Mouse (Mus musculus): ENCODE measurements at regions not wholly inside any gene's neighbourhood (a gene's known extent, or its start where the extent isn't known, plus 50 kb on each side); places are given as distances from the start of the nearest gene placed in this dataset.

- WGBS, result 8% methylated on average over 24 of the region's 24 CpGs
- H3K9me3 ChIP-seq (ENCODE audit: control insufficient read depth, low read length), result no peaks in the 10 kb centered on the region
- peaks cover 33% of the 10 kb centered on the region for H3K4me1 ChIP-seq (ENCODE audit: control insufficient read depth, insufficient read depth, low read length)
- H3K4me2 ChIP-seq, result peak overlapping the region; percentile 36
- ATAC-seq (ENCODE audit: low FRiP score) (peak; percentile 34; the same call in 1 of the 2 replicates), DNase-seq (ENCODE audit: low spot score, missing footprints) (peak; percentile 88)
- peaks cover 2% of the 10 kb centered on the region; the same call in 1 of the 2 replicates for H3K27me3 ChIP-seq (ENCODE audit: control insufficient read depth, insufficient read depth, low read length)
- H3K4me3 ChIP-seq (ENCODE audit: low read depth, low read length), result no peak overlapping the region
- no peak overlapping the region for H3K27ac ChIP-seq (ENCODE audit: low read depth, low read length)
- H3K36me3 ChIP-seq (ENCODE audit: control insufficient read depth, insufficient read depth, low read length), result no peaks in the 10 kb centered on the region
- no peak overlapping the region for H3K9ac ChIP-seq (ENCODE audit: low read length)
These were observed 464.6 kb downstream of the Vrk1 start for GRCm38 (mm10) chr12:106474501-106475165.

GRCm38 (mm10) chr12:106475486-106476050 lies 465.5 kb downstream of the Vrk1 start:
- H3K4me3 ChIP-seq (ENCODE audit: low read depth, low read length), result no peak overlapping the region
- H3K9me3 ChIP-seq (ENCODE audit: control insufficient read depth, low read length), result no peaks in the 10 kb centered on the region
- 69% methylated on average over 8 of the region's 8 CpGs for WGBS
- H3K9ac ChIP-seq (ENCODE audit: low read length), result no peak overlapping the region
- H3K4me2 ChIP-seq, result no peak overlapping the region
- peaks cover 2% of the 10 kb centered on the region for H3K27me3 ChIP-seq (ENCODE audit: control insufficient read depth, insufficient read depth, low read length)
- H3K36me3 ChIP-seq (ENCODE audit: control insufficient read depth, insufficient read depth, low read length), result no peaks in the 10 kb centered on the region
- DNase-seq (ENCODE audit: low spot score, missing footprints), result peak; percentile 81
- no peak overlapping the region for H3K27ac ChIP-seq (ENCODE audit: low read depth, low read length)
- ATAC-seq (ENCODE audit: low FRiP score), result no peak
- H3K4me1 ChIP-seq (ENCODE audit: control insufficient read depth, insufficient read depth, low read length), result peaks cover 43% of the 10 kb centered on the region

- H3K4me1 ChIP-seq (ENCODE audit: control insufficient read depth, insufficient read depth, low read length), result peaks cover 51% of the 10 kb centered on the region
- 14% methylated on average over 8 of the region's 8 CpGs for WGBS
- peaks cover 10% of the 10 kb centered on the region for H3K27me3 ChIP-seq (ENCODE audit: control insufficient read depth, insufficient read depth, low read length)
- H3K27ac ChIP-seq (ENCODE audit: low read depth, low read length), result no peak overlapping the region
- no peak overlapping the region for H3K4me3 ChIP-seq (ENCODE audit: low read depth, low read length)
- ATAC-seq (ENCODE audit: low FRiP score), result no peak
- H3K9me3 ChIP-seq (ENCODE audit: control insufficient read depth, low read length), result no peaks in the 10 kb centered on the region
- DNase-seq (ENCODE audit: low spot score, missing footprints), result peak; percentile 91
- no peaks in the 10 kb centered on the region for H3K36me3 ChIP-seq (ENCODE audit: control insufficient read depth, insufficient read depth, low read length)
- no peak overlapping the region for H3K9ac ChIP-seq (ENCODE audit: low read length)
- H3K4me2 ChIP-seq, result no peak overlapping the region
These were observed 467.1 kb downstream of the Vrk1 start for GRCm38 (mm10) chr12:106477040-106477665.

- Histone ChIP-seq H3K4me2 (peak overlapping the region; percentile 57), H3K9me3 (ENCODE audit: control insufficient read depth, low read length) (no peaks in the 10 kb centered on the region), H3K36me3 (ENCODE audit: control insufficient read depth, insufficient read depth, low read length) (no peaks in the 10 kb centered on the region), H3K4me3 (ENCODE audit: low read depth, low read length) (no peak overlapping the region), H3K4me1 (ENCODE audit: control insufficient read depth, insufficient read depth, low read length) (peaks cover 55% of the 10 kb centered on the region), H3K27ac (ENCODE audit: low read depth, low read length) (no peak overlapping the region), H3K27me3 (ENCODE audit: control insufficient read depth, insufficient read depth, low read length) (peaks cover 10% of the 10 kb centered on the region), H3K9ac (ENCODE audit: low read length) (no peak overlapping the region)
- WGBS, result 9% methylated on average over 4 of the region's 4 CpGs
- no peak for ATAC-seq (ENCODE audit: low FRiP score)
- peak; percentile 92 for DNase-seq (ENCODE audit: low spot score, missing footprints)
These were observed 467.7 kb downstream of the Vrk1 start for GRCm38 (mm10) chr12:106477731-106478130.

- H3K4me1 ChIP-seq (ENCODE audit: control insufficient read depth, insufficient read depth, low read length), result peaks cover 58% of the 10 kb centered on the region
- peak overlapping the region; percentile 24 for H3K4me3 ChIP-seq (ENCODE audit: low read depth, low read length)
- H3K9ac ChIP-seq (ENCODE audit: low read length), result peak overlapping the region; percentile 48; the same call in 1 of the 2 replicates
- DNase-seq (ENCODE audit: low spot score, missing footprints), result peak; percentile 94
- no peaks in the 10 kb centered on the region for H3K36me3 ChIP-seq (ENCODE audit: control insufficient read depth, insufficient read depth, low read length)
- WGBS, result under 1% methylated on average over 18 of the region's 18 CpGs
- ATAC-seq (ENCODE audit: low FRiP score), result no peak
- H3K27me3 ChIP-seq (ENCODE audit: control insufficient read depth, insufficient read depth, low read length), result peaks cover 10% of the 10 kb centered on the region
- no peaks in the 10 kb centered on the region for H3K9me3 ChIP-seq (ENCODE audit: control insufficient read depth, low read length)
- H3K27ac ChIP-seq (ENCODE audit: low read depth, low read length), result no peak overlapping the region
- H3K4me2 ChIP-seq, result peak overlapping the region; percentile 57
These were observed 468.4 kb downstream of the Vrk1 start for GRCm38 (mm10) chr12:106478381-106478781.

GRCm38 (mm10) chr12:106479067-106479877 lies 469.2 kb downstream of the Vrk1 start:
- Histone ChIP-seq H3K27me3 (ENCODE audit: control insufficient read depth, insufficient read depth, low read length) (peaks cover 10% of the 10 kb centered on the region), H3K36me3 (ENCODE audit: control insufficient read depth, insufficient read depth, low read length) (no peaks in the 10 kb centered on the region), H3K4me3 (ENCODE audit: low read depth, low read length) (peak overlapping the region; percentile 26), H3K27ac (ENCODE audit: low read depth, low read length) (no peak overlapping the region), H3K9ac (ENCODE audit: low read length) (no peak overlapping the region), H3K4me2 (peak overlapping the region; percentile 57), H3K9me3 (ENCODE audit: control insufficient read depth, low read length) (no peaks in the 10 kb centered on the region), H3K4me1 (ENCODE audit: control insufficient read depth, insufficient read depth, low read length) (peaks cover 58% of the 10 kb centered on the region)
- DNase-seq (ENCODE audit: low spot score, missing footprints), result peak; percentile 95
- ATAC-seq (ENCODE audit: low FRiP score), result peak; percentile 33; the same call in 1 of the 2 replicates
- under 1% methylated on average over 24 of the region's 24 CpGs for WGBS

- WGBS, result 3% methylated on average over 6 of the region's 6 CpGs
- Histone ChIP-seq H3K36me3 (ENCODE audit: control insufficient read depth, insufficient read depth, low read length) (no peaks in the 10 kb centered on the region), H3K4me1 (ENCODE audit: control insufficient read depth, insufficient read depth, low read length) (peaks cover 52% of the 10 kb centered on the region), H3K4me3 (ENCODE audit: low read depth, low read length) (peak overlapping the region; percentile 26; the same call in 1 of the 2 replicates), H3K4me2 (peak overlapping the region; percentile 57), H3K9me3 (ENCODE audit: control insufficient read depth, low read length) (no peaks in the 10 kb centered on the region), H3K27me3 (ENCODE audit: control insufficient read depth, insufficient read depth, low read length) (peaks cover 10% of the 10 kb centered on the region), H3K27ac (ENCODE audit: low read depth, low read length) (no peak overlapping the region; the same call in 1 of the 2 replicates), H3K9ac (ENCODE audit: low read length) (no peak overlapping the region)
- ATAC-seq (ENCODE audit: low FRiP score) (peak; percentile 36; the same call in 1 of the 2 replicates), DNase-seq (ENCODE audit: low spot score, missing footprints) (no peak)
These were observed 469.8 kb downstream of the Vrk1 start for GRCm38 (mm10) chr12:106479878-106480194.

GRCm38 (mm10) chr12:106480281-106481060 lies 470.4 kb downstream of the Vrk1 start:
- Histone ChIP-seq H3K36me3 (ENCODE audit: control insufficient read depth, insufficient read depth, low read length) (no peaks in the 10 kb centered on the region), H3K9me3 (ENCODE audit: control insufficient read depth, low read length) (no peaks in the 10 kb centered on the region), H3K9ac (ENCODE audit: low read length) (0 out of 2 replicates have a peak overlapping the region, but pooled peaks have one; percentile 9), H3K27ac (ENCODE audit: low read depth, low read length) (no peak overlapping the region; the same call in 1 of the 2 replicates), H3K4me3 (ENCODE audit: low read depth, low read length) (no peak overlapping the region), H3K4me2 (peak overlapping the region; percentile 57; the same call in 1 of the 2 replicates), H3K4me1 (ENCODE audit: control insufficient read depth, insufficient read depth, low read length) (peaks cover 51% of the 10 kb centered on the region), H3K27me3 (ENCODE audit: control insufficient read depth, insufficient read depth, low read length) (peaks cover 10% of the 10 kb centered on the region)
- 0 out of 2 replicates have a peak, but pooled peaks have one; percentile 43 for ATAC-seq (ENCODE audit: low FRiP score)
- WGBS, result 12% methylated on average over 12 of the region's 12 CpGs
- peak; percentile 92 for DNase-seq (ENCODE audit: low spot score, missing footprints)
